Mouse (Mus musculus): ENCODE data around the gene Rprd1b.
A peak's percentile ranks its signal among the peaks of the same experiment; 100 is the strongest.

DNA sequence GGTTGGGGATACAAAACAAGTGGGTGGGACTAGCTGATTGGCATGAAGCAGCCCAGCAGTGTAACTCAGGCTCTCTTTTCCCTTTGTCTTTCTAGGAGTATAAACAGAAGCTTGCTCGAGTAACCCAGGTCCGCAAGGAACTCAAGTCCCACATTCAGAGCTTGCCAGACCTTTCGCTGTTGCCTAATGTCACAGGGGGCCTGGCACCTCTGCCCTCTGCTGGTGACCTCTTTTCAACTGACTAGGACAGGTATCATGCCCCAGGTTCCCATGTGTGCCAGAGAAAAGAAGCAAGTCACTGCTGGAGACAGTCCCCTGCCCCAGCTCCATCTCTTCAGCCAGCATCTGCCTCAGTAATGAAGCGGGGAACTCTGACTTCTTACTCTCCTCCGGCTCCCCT lies 46.5 kb downstream of the Rprd1b start:
- TF ChIP-seq CTCF (IDR thresholded peaks at IDR 0.05; ENCODE audit: low read depth) (0 out of 2 replicates have a peak, but pooled peaks have one; percentile 2), EP300 (IDR thresholded peaks at IDR 0.05; ENCODE audit: low read depth) (no peak)

All from liver, embryonic 14.5 days (tissue).